Mouse (Mus musculus) lung, embryonic 16.5 days (tissue): Measurements from ENCODE around the gene Crym. TPM values are rescaled to one million over a fixed set of nuclear protein-coding genes. Genes with fewer than 3 reads are reported as not detected.

Experiments used
- ATAC-seq: fragments of 200-750 bp; cut with Nextera tagmentation; 2 replicates; pipeline ENCODE4 v1.8.0; 2017; ENCODE audit warnings: low read depth, mild to moderate bottlenecking, moderate library complexity
- H3K27ac ChIP-seq: fragments of 300-500 bp; sonication (generic); 2 replicates; pipeline ENCODE4 v1.5.1; 2014; ENCODE audit warnings: mild to moderate bottlenecking, control low read depth, low read length
- H3K27me3 ChIP-seq: fragments of 300-500 bp; sonication (generic); 2 replicates; pipeline ENCODE4 v1.6.1; 2014; ENCODE audit warnings: low read depth, low read length, mixed read lengths; ENCODE audit not compliant: control insufficient read depth, insufficient read depth
- H3K36me3 ChIP-seq: fragments of 300-500 bp; sonication (generic); 2 replicates; pipeline ENCODE4 v1.6.1; 2014; ENCODE audit warnings: low read length; ENCODE audit not compliant: control insufficient read depth, insufficient read depth
- H3K4me1 ChIP-seq: fragments of 300-500 bp; sonication (generic); replicated peaks from 2 replicates; pipeline ENCODE4 v1.6.1; 2014; ENCODE audit warnings: low read length, mixed read lengths; ENCODE audit not compliant: control insufficient read depth, insufficient read depth
- H3K4me2 ChIP-seq: fragments of 300-500 bp; sonication (generic); 2 replicates; pipeline ENCODE4 v1.6.1; 2014; ENCODE audit warnings: low read depth, low read length, control low read depth
- H3K4me3 ChIP-seq: fragments of 300-500 bp; sonication (generic); 2 replicates; pipeline ENCODE4 v1.5.1; 2014; ENCODE audit warnings: mild to moderate bottlenecking, low read length, control low read depth
- H3K9ac ChIP-seq: fragments of 300-500 bp; sonication (generic); 2 replicates; pipeline ENCODE4 v1.6.1; 2014; ENCODE audit warnings: low read length, control low read depth
- H3K9me3 ChIP-seq: fragments of 300-500 bp; sonication (generic); 2 replicates; pipeline ENCODE4 v1.6.1; 2016; ENCODE audit warnings: low read length; ENCODE audit not compliant: control insufficient read depth
- WGBS: fragments of 180-500 bp; shearing (Covaris S2); extraction: QIAGEN DNeasy Blood & Tissue Kit; methylation state at CpG from one replicate; pipeline ENCODE4 v1.1.7; 2014; 5-methylcytosine and 5-hydroxymethylcytosine counted together
- polyA plus RNA-seq: library from polyadenylated mRNA; unstranded; fragments of >200 nt; fragmentation: Nextera tagmentation; extraction: Ambion mirVana; gene quantifications from 2 replicates; pipeline ENCODE4 v1.2.1, GENCODE M21; 2015

The Crym gene
- polyA plus RNA-seq, 1 experiment from 2014 or later, result 3.1 TPM

DNA sequence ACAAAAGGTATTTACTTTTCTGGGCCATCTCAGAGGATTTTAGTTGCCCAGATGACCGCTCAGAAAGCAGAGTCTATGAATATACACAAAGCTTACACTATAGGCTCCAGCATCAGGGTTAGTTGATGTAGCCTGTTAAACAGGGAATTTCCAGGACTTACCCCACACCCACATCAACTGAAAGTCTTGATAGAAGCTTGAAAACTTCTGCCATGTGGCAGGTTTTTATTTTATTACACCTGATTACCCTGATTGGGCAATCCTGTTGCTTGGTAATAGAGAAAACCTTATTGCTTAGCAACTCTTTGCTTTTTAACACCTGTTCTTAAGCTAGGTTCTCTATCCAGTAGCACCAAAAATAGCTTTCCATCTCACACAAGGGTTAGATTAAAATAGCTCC, 59.2 kb downstream of the Crym start:
- Histone ChIP-seq H3K36me3 (no peaks in the 10 kb centered on the region), H3K4me1 (no peaks in the 10 kb centered on the region), H3K27me3 (no peaks in the 10 kb centered on the region), H3K27ac (no peak overlapping the region), H3K9ac (no peak overlapping the region), H3K9me3 (no peaks in the 10 kb centered on the region), H3K4me2 (no peak overlapping the region), H3K4me3 (no peak overlapping the region)
- WGBS, result 81% methylated on average over 1 of the region's 1 CpGs
- ATAC-seq, result no peak

Other genes starting within 250 kb of the Crym start
- 1.2 and 2.8 TPM in 2 replicates for gene Dnah3, start 106.8 kb downstream of the Crym start, polyA plus RNA-seq
- gene Tmem159, start 99.8 kb downstream of the Crym start, polyA plus RNA-seq, result 49.6 and 113 TPM in 2 replicates
- not detected in 2 replicates for gene Zp2, start 56.8 kb downstream of the Crym start, polyA plus RNA-seq
- not detected in 2 replicates for gene Anks4b, start 28.3 kb downstream of the Crym start, polyA plus RNA-seq
- not detected in 2 replicates for gene Abca14, start 1.9 kb upstream of the Crym start, polyA plus RNA-seq
- not detected in 2 replicates for gene Abca15, start 126.6 kb upstream of the Crym start, polyA plus RNA-seq
- not detected in 2 replicates for gene Abca16, start 207.5 kb upstream of the Crym start, polyA plus RNA-seq